Mouse (Mus musculus) B cell, adult 2 months (primary cell): ENCODE results near the gene Cdk5r2.
A peak's percentile ranks its signal among the peaks of the same experiment; 100 is the strongest.

Source experiments
- DNase-seq, 2 experiments: peaks; one replicate each; pipeline ENCODE4 v3.0.0; 2022

Cdk5r2 gene

DNA sequence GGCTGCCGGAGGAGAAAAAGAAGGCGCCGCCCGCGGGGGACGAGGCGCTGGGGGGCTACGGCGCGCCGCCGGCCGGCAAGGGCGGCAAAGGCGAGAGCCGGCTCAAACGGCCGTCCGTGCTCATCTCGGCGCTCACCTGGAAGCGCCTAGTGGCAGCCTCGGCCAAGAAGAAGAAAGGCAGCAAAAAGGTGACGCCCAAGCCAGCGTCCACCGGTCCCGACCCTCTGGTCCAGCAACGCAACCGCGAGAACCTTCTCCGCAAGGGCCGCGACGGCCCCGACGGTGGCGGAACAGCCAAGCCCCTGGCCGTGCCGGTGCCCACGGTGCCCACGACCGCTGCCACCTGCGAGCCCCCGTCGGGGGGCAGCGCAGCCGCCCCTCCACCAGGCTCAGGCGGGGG lies 422 bp downstream of the Cdk5r2 start:
- DNase-seq = no peak

- peak; percentile 20 to 34 for DNase-seq
These were observed 1.1 kb downstream of the Cdk5r2 start for GRCm38 (mm10) chr1:74855651-74856438.

GRCm38 (mm10) chr1:74856439-74856720 lies 1.6 kb downstream of the Cdk5r2 start:
- DNase-seq = no peak

GRCm38 (mm10) chr1:74856791-74857190 lies 2.1 kb downstream of the Cdk5r2 start:
- no peak for DNase-seq

- DNase-seq = no peak
These were observed 2.5 kb downstream of the Cdk5r2 start for GRCm38 (mm10) chr1:74857201-74857600.

DNA sequence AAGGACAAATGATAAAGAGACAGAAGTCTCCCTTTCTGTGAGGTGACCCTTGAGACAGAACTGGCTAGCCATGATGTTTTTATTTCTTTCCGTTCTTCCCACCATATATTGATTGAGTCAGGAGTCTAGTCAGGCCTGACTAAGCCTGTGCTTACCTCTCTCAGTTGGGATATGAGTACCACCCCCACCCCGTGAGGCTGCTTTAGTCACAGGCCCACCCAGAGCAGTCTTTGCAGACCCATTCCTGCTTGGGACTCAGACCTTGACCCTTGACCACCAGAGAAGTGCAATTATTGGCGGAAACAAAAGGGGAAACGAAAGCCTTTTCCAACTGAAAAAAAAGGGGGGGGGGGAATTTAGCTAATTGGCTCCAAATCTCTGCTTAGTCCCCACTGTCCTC lies 2.9 kb downstream of the Cdk5r2 start:
- DNase-seq = no peak

DNA sequence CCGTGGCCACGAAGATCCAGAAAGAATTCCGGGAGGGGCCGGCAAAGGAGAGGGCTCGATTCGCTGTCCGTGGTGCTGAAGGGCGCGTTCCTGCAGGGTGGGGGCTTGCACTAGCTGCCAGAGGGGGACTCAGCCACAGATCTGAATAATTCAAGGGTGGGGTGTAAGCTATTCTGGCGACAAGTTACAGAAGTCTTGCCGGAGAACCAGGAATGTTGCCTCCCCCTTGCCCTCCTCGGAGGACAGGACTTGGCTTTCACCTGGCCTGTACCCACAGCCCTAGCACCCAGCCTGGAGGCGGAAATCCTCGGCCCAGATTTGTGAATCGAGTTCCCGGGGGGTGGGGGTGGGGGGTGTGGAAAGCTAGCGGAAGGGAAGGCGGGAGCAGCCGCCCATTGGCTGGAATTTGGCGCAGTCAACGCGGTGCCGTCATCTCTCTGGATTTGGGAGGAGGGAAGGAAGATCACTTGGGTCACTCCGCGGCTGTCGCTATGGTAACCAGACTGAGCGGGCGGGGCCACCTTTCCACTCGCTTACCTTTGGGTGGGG lies 3.5 kb downstream of the Cdk5r2 start:
- DNase-seq = peak; percentile 46 to 51

DNA sequence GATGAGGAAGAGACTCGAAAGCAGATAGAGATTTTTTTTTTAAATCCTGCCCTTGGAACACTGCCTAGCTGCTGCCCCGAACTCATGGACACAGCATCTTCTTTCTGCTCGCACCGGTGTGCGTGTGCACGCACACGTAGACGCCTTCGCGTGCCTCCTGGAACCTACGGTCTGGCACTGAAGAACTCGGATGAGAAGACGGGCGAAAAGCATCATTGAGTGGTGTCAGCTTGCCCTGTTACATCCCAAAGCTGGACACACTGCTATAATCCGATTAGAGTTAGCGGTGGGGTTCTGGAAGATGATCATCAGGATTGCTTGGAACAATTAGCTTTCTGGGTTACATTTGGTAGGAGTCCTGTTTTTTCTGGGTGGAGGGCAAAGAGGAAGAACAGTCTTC lies 4.1 kb downstream of the Cdk5r2 start:
- no peak for DNase-seq

GRCm38 (mm10) chr1:74859223-74859984 lies 4.7 kb downstream of the Cdk5r2 start:
- DNase-seq = no peak

- DNase-seq = no peak
These were observed 7.0 kb downstream of the Cdk5r2 start for GRCm38 (mm10) chr1:74861783-74862182.

- DNase-seq = no peak
These were observed 17.5 kb downstream of the Cdk5r2 start for GRCm38 (mm10) chr1:74872218-74872617.

DNA sequence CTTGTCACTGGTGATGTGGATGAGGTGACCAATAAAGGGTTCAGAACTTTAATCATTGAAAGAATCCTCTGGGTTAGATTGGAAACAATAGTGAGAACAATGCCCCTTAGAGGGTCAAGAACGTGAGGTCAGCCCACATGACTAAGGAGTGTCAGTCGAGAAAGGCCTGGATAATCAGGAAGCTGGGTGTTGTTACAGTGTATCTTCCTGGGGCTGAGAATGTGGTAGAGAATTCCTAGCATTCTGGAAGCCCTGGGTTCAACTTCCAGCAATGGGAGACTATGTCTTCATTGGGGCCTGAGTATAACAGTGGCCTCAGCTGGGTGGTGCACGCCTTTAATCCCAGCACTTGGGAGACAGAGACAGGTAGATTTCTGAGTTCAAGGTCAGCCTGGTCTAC lies 22.5 kb downstream of the Cdk5r2 start:
- no peak for DNase-seq

GRCm38 (mm10) chr1:74880785-74881360 lies 26.1 kb downstream of the Cdk5r2 start:
- DNase-seq = peak; percentile 68 to 69

GRCm38 (mm10) chr1:74882055-74882734 lies 27.5 kb downstream of the Cdk5r2 start:
- no peak for DNase-seq

- no peak for DNase-seq
These were observed 28.1 kb downstream of the Cdk5r2 start for GRCm38 (mm10) chr1:74882828-74883227.

GRCm38 (mm10) chr1:74883441-74883840 lies 28.7 kb downstream of the Cdk5r2 start:
- no peak for DNase-seq

DNA sequence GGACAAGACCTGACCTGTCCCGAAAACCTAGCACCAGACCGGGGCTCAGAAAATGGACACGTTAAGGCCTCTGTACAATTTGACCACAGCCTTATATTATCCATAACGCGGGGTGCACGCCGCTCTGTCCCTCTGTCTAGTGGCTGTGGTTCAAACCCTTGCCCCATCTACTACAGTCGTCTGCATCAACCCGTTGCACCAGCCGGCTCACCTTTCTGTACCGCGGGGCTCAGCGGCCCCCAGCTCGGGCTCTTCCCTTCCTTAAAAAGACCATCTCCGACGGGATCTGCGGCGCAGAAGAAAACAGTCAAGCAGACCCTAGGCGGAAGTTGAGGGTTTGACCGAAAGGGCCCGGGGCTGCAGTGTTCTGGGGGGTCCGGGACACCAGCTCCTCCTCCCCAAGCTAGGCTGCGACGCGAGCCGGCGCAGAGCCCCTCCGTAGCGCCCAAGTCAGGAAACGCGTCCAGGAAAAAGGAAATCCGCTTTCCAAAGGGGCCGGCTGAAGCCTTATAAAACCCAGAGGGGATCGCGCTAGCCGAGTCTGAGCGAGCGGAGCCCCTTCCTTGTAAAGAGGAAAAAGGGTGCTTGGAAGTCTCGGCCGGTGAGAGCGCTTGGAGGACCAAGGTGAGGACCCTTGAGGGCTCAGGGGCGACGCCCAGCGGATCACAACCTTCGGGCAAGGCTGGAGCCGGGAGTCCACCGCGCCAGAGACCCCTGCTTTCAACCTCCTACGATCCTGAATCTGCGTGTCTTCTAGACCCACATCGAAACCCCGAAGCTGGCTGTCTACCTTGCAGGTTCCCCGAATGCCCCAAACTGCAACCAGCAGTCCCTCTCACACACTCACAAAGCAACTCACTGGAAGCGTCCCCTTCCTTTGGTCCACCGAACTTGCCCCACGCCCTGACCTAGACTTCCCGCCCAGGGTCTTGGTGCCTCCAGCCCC lies 29.7 kb downstream of the Cdk5r2 start:
- DNase-seq = no peak

DNA sequence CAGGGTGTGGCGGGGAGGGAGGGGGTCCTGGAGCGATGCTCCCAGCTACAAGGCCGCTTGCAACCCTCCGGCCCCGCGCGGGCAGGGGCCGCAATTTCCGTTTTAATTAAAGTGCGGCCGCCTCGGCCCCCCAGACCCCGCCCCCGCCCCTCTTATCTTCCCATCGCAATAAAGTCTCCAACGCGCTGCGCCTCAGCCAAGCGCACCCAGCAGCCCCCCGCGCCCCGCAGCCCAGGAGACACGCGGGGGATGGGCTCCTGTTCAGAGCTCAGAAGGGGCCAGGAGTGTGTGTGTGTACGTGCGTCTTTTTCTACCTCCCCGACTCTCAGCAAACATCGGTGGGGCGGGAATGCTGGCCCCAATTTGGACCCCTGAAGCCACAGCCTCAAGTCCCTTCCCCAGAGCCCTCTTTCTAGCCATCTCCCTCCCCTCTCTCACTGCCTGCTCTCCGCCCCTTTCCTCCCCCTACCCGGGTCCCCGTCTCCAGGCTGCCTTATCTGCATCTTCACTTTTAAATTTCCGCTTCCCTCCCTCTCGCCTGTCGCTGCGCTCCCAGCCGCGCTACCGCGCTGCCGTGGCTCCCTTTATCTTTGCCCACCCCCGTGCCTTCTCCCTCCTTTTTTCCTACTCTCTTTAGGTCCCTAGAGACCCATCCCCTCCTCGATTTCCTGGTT lies 30.8 kb downstream of the Cdk5r2 start, which contains the start of gene Fev:
Gene Fev, minus strand, starts transcription at position 51 of the 674 bp plus-strand sequence.
- no peak for DNase-seq

DNA sequence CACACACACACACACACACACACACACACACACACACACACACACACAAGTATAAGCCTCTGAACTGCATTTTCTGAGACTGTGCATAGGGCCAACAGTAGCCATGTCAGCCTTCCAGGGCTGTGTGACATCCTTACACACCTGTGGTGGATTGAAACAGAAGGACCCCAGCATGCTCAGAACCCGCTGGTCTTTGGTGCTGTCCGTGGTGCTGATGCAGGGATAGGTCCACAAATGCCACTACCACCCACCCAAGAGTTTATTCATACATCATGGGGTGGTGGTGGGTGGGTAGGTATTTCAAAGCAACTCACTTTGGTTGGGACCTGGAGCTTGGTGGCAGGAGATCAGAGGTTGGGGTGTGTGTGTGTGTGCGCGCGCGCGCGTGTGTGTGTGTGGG lies 36.8 kb downstream of the Cdk5r2 start:
- DNase-seq = peak; percentile 35 to 41

DNA sequence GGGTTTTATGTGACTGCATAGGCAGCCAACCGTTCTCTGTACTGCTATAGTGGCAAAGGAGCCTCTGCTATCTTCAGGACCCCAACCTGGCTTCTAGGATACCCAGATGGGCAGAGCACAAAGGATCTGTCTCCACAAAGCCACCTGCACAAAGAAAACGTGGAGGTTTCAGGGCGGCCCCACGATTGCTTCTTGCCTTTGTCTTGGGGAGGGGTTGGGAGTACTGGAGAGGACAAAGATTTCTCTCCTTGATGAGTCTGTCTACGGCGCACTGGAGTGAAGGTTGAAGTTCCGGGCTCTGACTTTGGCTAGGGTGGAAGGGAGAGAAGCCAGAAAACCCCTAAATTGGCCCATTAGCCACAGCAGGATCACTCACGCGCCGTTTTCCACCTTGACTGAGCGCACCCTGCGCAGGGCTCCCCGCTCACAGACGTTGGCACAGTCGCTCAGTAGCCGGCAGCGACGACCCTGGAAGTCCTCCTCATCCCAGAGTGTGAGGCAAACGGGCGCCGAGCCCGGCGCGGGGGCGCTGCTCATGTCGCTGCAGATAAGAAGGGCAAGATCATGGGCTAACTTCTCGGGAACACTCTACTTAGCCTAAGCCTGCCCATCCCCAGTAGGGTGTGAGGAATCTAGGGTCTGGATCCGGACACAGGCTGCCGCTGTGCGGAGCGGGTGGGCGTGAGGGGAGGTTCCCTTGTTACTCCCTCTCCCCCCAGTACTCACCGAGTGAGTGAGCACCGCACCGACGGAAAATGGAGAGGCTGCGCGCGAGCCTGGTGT lies 37.8 kb downstream of the Cdk5r2 start:
- no peak for DNase-seq
